Mouse (Mus musculus): ENCODE measurements around the gene Hps1. TPM values are rescaled to one million over a fixed set of nuclear protein-coding genes. Genes with fewer than 3 reads are reported as not detected.

Hps1 gene
- total and polyA plus RNA-seq, 2 experiments, result 3.1 to 14.3 TPM

DNA sequence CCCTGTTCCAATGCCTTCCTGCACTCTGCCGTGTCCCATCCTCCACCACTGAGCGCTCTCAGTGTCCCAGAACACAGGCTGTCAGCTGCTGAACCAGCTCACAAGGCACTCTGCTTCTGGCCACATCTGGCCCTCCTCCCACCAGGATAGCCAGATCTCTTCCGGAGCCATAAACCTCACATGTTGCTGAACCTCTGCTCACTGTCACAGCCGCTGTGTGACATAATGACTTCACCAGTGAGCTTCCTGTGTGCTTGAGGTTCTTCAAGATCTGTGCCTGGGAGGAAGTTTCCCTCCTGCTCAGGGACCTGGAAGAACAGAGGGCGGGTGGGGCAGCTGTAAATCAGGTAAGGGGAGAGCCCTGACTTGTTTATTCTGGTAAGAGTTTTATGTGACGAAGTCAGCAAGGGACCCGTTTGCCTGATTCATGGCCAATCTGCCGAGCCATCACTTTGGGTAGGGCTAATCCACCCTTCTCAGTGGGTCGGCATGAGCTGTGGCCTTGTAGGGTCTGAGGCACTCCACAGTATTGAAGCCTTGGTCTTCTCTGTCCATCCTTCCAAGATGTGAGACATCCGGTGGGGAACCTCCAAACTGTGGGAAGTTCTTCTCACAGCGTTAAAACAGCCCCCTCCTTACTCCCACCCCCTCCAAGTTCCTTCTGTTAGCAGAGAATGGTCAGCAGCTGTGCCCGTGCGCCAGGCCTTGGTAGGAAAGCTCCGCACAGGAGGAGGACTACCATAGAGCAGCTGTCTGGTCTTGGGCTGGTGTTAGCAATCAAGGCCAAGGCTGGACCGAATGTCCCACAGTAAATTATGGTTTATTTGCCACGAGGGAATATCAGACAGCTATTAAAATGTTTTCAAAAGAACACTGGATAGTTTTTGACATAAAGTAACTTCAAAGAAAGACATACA, 54.5 kb downstream of the Hps1 start:
- H3K9ac ChIP-seq (ENCODE audit: low read depth, low read length), result no peak overlapping the region
- TF ChIP-seq CTCF (IDR thresholded peaks at IDR 0.05; ENCODE audit: low read depth, low read length), result no peak
- TF ChIP-seq POLR2A (IDR thresholded peaks at IDR 0.05; ENCODE audit: extremely low read depth, insufficient read depth, low read length), result no peak
- no peak for DNase-seq (ENCODE audit: extremely low read depth, low read depth, low spot score)
- no peaks in the 10 kb centered on the region for H3K79me2 ChIP-seq (ENCODE audit: control insufficient read depth, insufficient read depth, low read length)
- no peaks in the 10 kb centered on the region for H3K36me3 ChIP-seq (ENCODE audit: control insufficient read depth, insufficient read depth, low read length)
- H3K4me3 ChIP-seq (ENCODE audit: insufficient read depth, low read depth, low read length), result no peak overlapping the region
- no peak overlapping the region for H3K27ac ChIP-seq (replicated peaks; ENCODE audit: insufficient read depth, low read depth, low read length)
- WGBS, result 84% methylated on average over 16 of the region's 16 CpGs
- peaks cover 8% of the 10 kb centered on the region for H3K4me1 ChIP-seq (ENCODE audit: control insufficient read depth, insufficient read depth, low read length)
- H3K27me3 ChIP-seq (ENCODE audit: control insufficient read depth, insufficient read depth, low read length), result no peaks in the 10 kb centered on the region

- DNase-seq (ENCODE audit: extremely low read depth, low read depth, low spot score), result no peak
- 71% methylated on average over 6 of the region's 6 CpGs for WGBS
- no peak overlapping the region for H3K27ac ChIP-seq (replicated peaks; ENCODE audit: insufficient read depth, low read depth, low read length)
- H3K4me1 ChIP-seq (ENCODE audit: control insufficient read depth, insufficient read depth, low read length), result peaks cover 8% of the 10 kb centered on the region
- TF ChIP-seq CTCF (IDR thresholded peaks at IDR 0.05; ENCODE audit: low read depth, low read length) (peak; percentile 43), POLR2A (IDR thresholded peaks at IDR 0.05; ENCODE audit: extremely low read depth, insufficient read depth, low read length) (no peak)
- no peaks in the 10 kb centered on the region for H3K27me3 ChIP-seq (ENCODE audit: control insufficient read depth, insufficient read depth, low read length)
- H3K4me3 ChIP-seq (ENCODE audit: insufficient read depth, low read depth, low read length), result no peak overlapping the region
- no peak overlapping the region for H3K9ac ChIP-seq (ENCODE audit: low read depth, low read length)
- H3K79me2 ChIP-seq (ENCODE audit: control insufficient read depth, insufficient read depth, low read length), result no peaks in the 10 kb centered on the region
- H3K36me3 ChIP-seq (ENCODE audit: control insufficient read depth, insufficient read depth, low read length), result no peaks in the 10 kb centered on the region
These were observed 56.5 kb downstream of the Hps1 start for GRCm38 (mm10) chr19:42723302-42723701.

DNA sequence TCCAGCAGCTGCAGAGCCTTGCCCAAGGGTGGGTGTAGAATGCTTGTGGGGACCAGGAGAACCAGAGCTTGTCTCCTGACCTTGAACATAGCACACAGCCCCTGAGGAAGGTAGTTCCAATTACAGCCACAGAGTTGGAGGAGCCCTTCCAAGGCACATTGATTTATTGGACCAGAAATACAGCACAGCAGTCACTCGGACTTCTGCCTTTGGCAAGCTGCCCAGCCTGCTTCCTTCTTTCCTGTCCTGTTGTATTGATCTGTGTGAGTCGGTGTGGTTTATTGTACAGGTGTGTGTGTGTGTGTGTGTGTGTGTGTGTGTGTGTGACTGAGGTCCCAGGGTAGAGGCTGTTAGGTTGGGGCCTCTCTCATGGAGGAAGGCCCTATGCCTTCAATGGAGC, 57.3 kb downstream of the Hps1 start:
- WGBS, result 0% methylated on average over 2 of the region's 2 CpGs
- DNase-seq (ENCODE audit: extremely low read depth, low read depth, low spot score), result peak; percentile 93
- peaks cover 9% of the 10 kb centered on the region for H3K4me1 ChIP-seq (ENCODE audit: control insufficient read depth, insufficient read depth, low read length)
- H3K27me3 ChIP-seq (ENCODE audit: control insufficient read depth, insufficient read depth, low read length), result no peaks in the 10 kb centered on the region
- TF ChIP-seq POLR2A (IDR thresholded peaks at IDR 0.05; ENCODE audit: extremely low read depth, insufficient read depth, low read length) (no peak), CTCF (IDR thresholded peaks at IDR 0.05; ENCODE audit: low read depth, low read length) (no peak)
- H3K9ac ChIP-seq (ENCODE audit: low read depth, low read length), result no peak overlapping the region
- no peaks in the 10 kb centered on the region for H3K79me2 ChIP-seq (ENCODE audit: control insufficient read depth, insufficient read depth, low read length)
- no peaks in the 10 kb centered on the region for H3K36me3 ChIP-seq (ENCODE audit: control insufficient read depth, insufficient read depth, low read length)
- H3K27ac ChIP-seq (replicated peaks; ENCODE audit: insufficient read depth, low read depth, low read length), result no peak overlapping the region
- H3K4me3 ChIP-seq (ENCODE audit: insufficient read depth, low read depth, low read length), result no peak overlapping the region

DNA sequence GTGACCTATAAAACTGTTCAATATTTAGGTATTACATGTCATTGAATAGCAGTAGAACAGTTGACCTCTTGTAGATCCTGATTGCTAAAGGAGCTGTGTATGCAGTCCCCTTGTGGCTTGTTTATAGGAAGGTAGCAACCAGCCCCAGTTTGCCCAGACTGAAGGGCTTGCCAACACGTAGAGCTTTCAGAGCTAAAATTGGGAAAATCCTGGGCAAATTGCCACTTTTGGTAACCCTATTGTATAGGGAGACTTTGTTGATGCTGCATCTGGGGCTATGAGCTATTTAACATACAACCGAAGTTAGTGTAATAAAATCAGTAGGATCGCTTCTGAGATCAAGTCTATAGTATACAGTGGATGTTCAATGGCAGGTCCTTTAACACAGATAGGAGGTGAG, 61.7 kb downstream of the Hps1 start:
- H3K27ac ChIP-seq (replicated peaks; ENCODE audit: insufficient read depth, low read depth, low read length), result no peak overlapping the region
- no peaks in the 10 kb centered on the region for H3K79me2 ChIP-seq (ENCODE audit: control insufficient read depth, insufficient read depth, low read length)
- peaks cover 9% of the 10 kb centered on the region for H3K4me1 ChIP-seq (ENCODE audit: control insufficient read depth, insufficient read depth, low read length)
- DNase-seq (ENCODE audit: extremely low read depth, low read depth, low spot score), result no peak
- H3K27me3 ChIP-seq (ENCODE audit: control insufficient read depth, insufficient read depth, low read length), result no peaks in the 10 kb centered on the region
- H3K4me3 ChIP-seq (ENCODE audit: insufficient read depth, low read depth, low read length), result no peak overlapping the region
- WGBS, result 71% methylated on average over 3 of the region's 3 CpGs
- TF ChIP-seq CTCF (IDR thresholded peaks at IDR 0.05; ENCODE audit: low read depth, low read length), result no peak
- TF ChIP-seq POLR2A (IDR thresholded peaks at IDR 0.05; ENCODE audit: extremely low read depth, insufficient read depth, low read length), result no peak
- H3K9ac ChIP-seq (ENCODE audit: low read depth, low read length), result no peak overlapping the region
- no peaks in the 10 kb centered on the region for H3K36me3 ChIP-seq (ENCODE audit: control insufficient read depth, insufficient read depth, low read length)

GRCm38 (mm10) chr19:42717668-42718067, 62.1 kb downstream of the Hps1 start:
- no peak overlapping the region for H3K4me3 ChIP-seq (ENCODE audit: insufficient read depth, low read depth, low read length)
- H3K36me3 ChIP-seq (ENCODE audit: control insufficient read depth, insufficient read depth, low read length), result no peaks in the 10 kb centered on the region
- no peaks in the 10 kb centered on the region for H3K27me3 ChIP-seq (ENCODE audit: control insufficient read depth, insufficient read depth, low read length)
- no peak for TF ChIP-seq POLR2A (IDR thresholded peaks at IDR 0.05; ENCODE audit: extremely low read depth, insufficient read depth, low read length)
- TF ChIP-seq CTCF (IDR thresholded peaks at IDR 0.05; ENCODE audit: low read depth, low read length), result no peak
- H3K79me2 ChIP-seq (ENCODE audit: control insufficient read depth, insufficient read depth, low read length), result no peaks in the 10 kb centered on the region
- H3K9ac ChIP-seq (ENCODE audit: low read depth, low read length), result no peak overlapping the region
- no peak overlapping the region for H3K27ac ChIP-seq (replicated peaks; ENCODE audit: insufficient read depth, low read depth, low read length)
- H3K4me1 ChIP-seq (ENCODE audit: control insufficient read depth, insufficient read depth, low read length), result peaks cover 7% of the 10 kb centered on the region
- WGBS, result 46% methylated on average over 5 of the region's 5 CpGs
- no peak for DNase-seq (ENCODE audit: extremely low read depth, low read depth, low spot score)

DNA sequence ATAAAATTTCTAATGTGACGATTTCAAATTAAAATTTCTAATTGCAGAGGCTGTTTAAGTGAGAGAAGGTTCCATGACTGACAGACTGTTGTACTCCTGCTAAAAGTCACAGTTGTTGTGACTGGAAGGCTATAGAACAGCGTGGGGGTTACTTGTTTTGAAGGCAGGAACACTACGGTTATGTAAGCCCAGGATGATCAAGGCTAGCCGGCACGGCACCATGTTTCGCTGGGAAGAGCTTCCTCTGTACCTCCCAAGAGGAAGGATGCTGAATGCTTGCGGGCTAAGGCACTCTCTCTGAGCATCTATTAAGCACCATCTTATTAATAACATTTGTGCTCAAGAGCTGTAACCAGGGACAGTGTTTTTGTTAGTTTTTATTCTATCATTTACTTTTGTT, 63.3 kb downstream of the Hps1 start:
- 87% methylated on average over 7 of the region's 7 CpGs for WGBS

More for the DNA sequence above, 63.3 kb downstream of the Hps1 start:
- H3K27ac ChIP-seq (replicated peaks; ENCODE audit: insufficient read depth, low read depth, low read length), result no peak overlapping the region
- no peaks in the 10 kb centered on the region for H3K36me3 ChIP-seq (ENCODE audit: control insufficient read depth, insufficient read depth, low read length)
- TF ChIP-seq POLR2A (IDR thresholded peaks at IDR 0.05; ENCODE audit: extremely low read depth, insufficient read depth, low read length), result no peak
- TF ChIP-seq CTCF (IDR thresholded peaks at IDR 0.05; ENCODE audit: low read depth, low read length), result no peak
- H3K79me2 ChIP-seq (ENCODE audit: control insufficient read depth, insufficient read depth, low read length), result no peaks in the 10 kb centered on the region
- no peak overlapping the region for H3K9ac ChIP-seq (ENCODE audit: low read depth, low read length)
- H3K4me3 ChIP-seq (ENCODE audit: insufficient read depth, low read depth, low read length), result no peak overlapping the region
- DNase-seq (ENCODE audit: extremely low read depth, low read depth, low spot score), result no peak
- no peaks in the 10 kb centered on the region for H3K27me3 ChIP-seq (ENCODE audit: control insufficient read depth, insufficient read depth, low read length)
- H3K4me1 ChIP-seq (ENCODE audit: control insufficient read depth, insufficient read depth, low read length), result peaks cover 1% of the 10 kb centered on the region
